Mouse (Mus musculus): ENCODE results near the gene Hes1. TPM values are rescaled to one million over a fixed set of nuclear protein-coding genes. Genes with fewer than 3 reads are reported as not detected.

Hes1 gene
- 89.1 and 93.9 TPM in 2 replicates for polyA plus RNA-seq (2015; fragmentation: Nextera tagmentation; extraction: Ambion mirVana)

DNA sequence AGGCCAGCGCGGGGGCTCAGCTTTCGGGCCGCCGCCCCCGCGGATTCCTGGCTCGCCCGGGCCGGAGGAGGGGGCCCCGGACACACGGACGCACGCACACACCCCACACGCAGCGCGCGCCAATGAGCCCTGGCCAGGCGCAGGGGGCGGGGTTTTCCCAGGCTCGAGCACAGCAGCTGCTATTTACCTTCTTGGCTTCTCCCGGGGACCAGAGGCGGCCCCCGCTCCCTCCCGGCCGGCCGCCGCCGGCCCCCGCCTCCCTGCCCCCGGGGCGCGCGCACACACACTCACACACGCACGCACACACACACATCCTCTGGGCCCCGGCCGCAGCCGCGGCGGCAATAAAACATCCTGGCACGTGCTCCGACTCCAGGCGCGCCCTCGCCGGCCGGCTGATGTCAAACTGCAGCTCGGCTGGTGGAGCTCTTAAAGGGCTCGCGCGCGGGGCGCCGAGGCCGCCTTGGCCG is at the start of gene Hes1:
Hes1 (plus strand) TSS at position 401 of the 470 bp plus-strand sequence.
- peak within 1 kb of the TSS; percentile 98 for H3K27ac ChIP-seq (ENCODE audit: low read length)
- H3K4me1 ChIP-seq (ENCODE audit: insufficient read depth, low read depth, low read length) = peaks cover 10% of the 10 kb centered on the region; the same call in 1 of the 2 replicates
- peak within 1 kb of the TSS; percentile 80 for H3K4me3 ChIP-seq (ENCODE audit: low read depth, low read length)
- no peaks in the 10 kb centered on the region for H3K36me3 ChIP-seq (ENCODE audit: insufficient read depth, low read length)
- 0% methylated on average over 22 of the region's 57 CpGs for WGBS
- no peaks in the 10 kb centered on the region for H3K27me3 ChIP-seq (replicated peaks; ENCODE audit: insufficient read depth, low read length)
- peak within 1 kb of the TSS; percentile 95 for H3K4me2 ChIP-seq (replicated peaks; ENCODE audit: low read depth, low read length)
- H3K9ac ChIP-seq (replicated peaks; ENCODE audit: low read depth) = peak within 1 kb of the TSS; percentile 82
- no peaks in the 10 kb centered on the region for H3K9me3 ChIP-seq (ENCODE audit: low read length)
- no peak; the same call in none of the 2 replicates for TF ChIP-seq CTCF (IDR thresholded peaks at IDR 0.05)
- TF ChIP-seq EP300 (IDR thresholded peaks at IDR 0.05) = peak; percentile 40; the same call in 1 of the 2 replicates
- ATAC-seq (peak; percentile 79), DNase-seq (ENCODE audit: low spot score) (peak; percentile 98)

DNA sequence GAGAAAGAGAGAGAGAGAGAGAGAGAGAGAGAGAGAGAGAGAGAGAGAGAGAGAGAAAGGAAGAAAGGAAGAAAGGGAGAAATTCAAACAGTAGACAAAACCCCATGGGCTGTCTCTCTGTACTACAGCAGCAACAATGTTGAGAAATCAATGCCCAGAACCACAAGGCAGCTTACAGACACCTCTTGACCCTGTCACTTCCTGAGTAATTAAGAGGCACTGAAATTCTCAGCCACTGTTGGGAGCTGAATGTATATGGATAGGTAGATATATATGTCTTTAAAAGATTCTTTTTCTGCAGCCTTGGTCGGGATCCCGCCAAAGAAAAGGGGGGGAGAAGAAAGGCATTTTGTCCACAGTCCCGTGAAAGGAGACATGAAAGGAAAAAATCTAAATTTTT is 48.1 kb upstream of the Hes1 start:
- H3K36me3 ChIP-seq (ENCODE audit: insufficient read depth, low read length) = no peaks in the 10 kb centered on the region
- ATAC-seq (no peak), DNase-seq (ENCODE audit: low spot score) (peak; percentile 52)
- no peak overlapping the region for H3K9ac ChIP-seq (replicated peaks; ENCODE audit: low read depth)
- WGBS = 15% methylated on average over 3 of the region's 3 CpGs
- no peaks in the 10 kb centered on the region for H3K27me3 ChIP-seq (replicated peaks; ENCODE audit: insufficient read depth, low read length)
- no peaks in the 10 kb centered on the region for H3K9me3 ChIP-seq (ENCODE audit: low read length)
- no peak overlapping the region for H3K4me2 ChIP-seq (replicated peaks; ENCODE audit: low read depth, low read length)
- no peak overlapping the region for H3K27ac ChIP-seq (ENCODE audit: low read length)
- no peaks in the 10 kb centered on the region for H3K4me1 ChIP-seq (ENCODE audit: insufficient read depth, low read depth, low read length)
- TF ChIP-seq CTCF (IDR thresholded peaks at IDR 0.05) = no peak
- TF ChIP-seq EP300 (IDR thresholded peaks at IDR 0.05) = no peak
- no peak overlapping the region for H3K4me3 ChIP-seq (ENCODE audit: low read depth, low read length)

DNA sequence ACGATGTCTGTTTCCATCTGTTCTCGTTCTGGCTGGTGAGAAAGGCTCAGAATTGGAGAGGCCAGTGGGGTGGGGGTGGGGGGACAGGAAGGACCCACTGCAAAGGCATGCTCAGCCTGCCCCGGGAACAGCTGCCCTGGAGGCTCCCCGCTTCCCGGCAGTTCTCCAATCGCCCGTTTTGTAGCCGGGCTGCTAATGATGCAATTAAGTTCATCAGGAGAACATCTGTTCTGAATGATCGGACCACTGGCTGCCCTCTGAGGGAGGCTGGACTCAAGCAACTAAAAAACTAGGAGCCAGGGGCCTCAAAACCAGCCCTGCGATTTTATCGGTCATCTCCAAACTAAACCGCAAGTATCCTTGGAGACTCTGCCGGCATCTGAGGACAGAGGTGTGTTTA is 44.1 kb upstream of the Hes1 start:
- Histone ChIP-seq H3K4me3 (ENCODE audit: low read depth, low read length) (no peak overlapping the region), H3K9ac (replicated peaks; ENCODE audit: low read depth) (no peak overlapping the region), H3K9me3 (ENCODE audit: low read length) (no peaks in the 10 kb centered on the region), H3K4me1 (ENCODE audit: insufficient read depth, low read depth, low read length) (no peaks in the 10 kb centered on the region), H3K27me3 (replicated peaks; ENCODE audit: insufficient read depth, low read length) (no peaks in the 10 kb centered on the region), H3K27ac (ENCODE audit: low read length) (no peak overlapping the region), H3K36me3 (ENCODE audit: insufficient read depth, low read length) (no peaks in the 10 kb centered on the region), H3K4me2 (replicated peaks; ENCODE audit: low read depth, low read length) (no peak overlapping the region)
- no peak for ATAC-seq
- TF ChIP-seq CTCF (IDR thresholded peaks at IDR 0.05) (no peak), EP300 (IDR thresholded peaks at IDR 0.05) (no peak)
- WGBS = 33% methylated on average over 13 of the region's 13 CpGs
- DNase-seq (ENCODE audit: low spot score) = no peak

DNA sequence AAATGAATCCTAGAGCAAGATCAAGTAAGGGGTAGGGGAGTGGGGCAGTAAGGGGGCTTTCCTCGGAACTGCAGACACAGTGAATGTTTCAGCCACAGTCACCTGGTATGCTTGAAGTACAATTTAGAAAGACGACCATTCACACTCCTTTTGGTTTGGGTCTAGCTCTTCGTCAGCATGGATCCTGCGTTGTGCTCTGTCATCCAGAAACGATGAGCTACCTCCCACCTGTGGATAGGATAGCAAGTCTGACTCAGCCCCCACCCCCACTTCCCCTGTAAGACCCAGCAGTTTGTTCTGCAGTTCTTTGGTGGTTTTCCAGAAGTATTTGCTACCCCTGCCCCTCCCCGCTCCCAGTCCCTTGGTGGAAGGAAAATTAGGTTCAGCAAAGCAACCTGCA is 41.8 kb upstream of the Hes1 start:
- Histone ChIP-seq H3K27ac (ENCODE audit: low read length) (no peak overlapping the region), H3K4me2 (replicated peaks; ENCODE audit: low read depth, low read length) (no peak overlapping the region), H3K4me3 (ENCODE audit: low read depth, low read length) (no peak overlapping the region), H3K9me3 (ENCODE audit: low read length) (no peaks in the 10 kb centered on the region), H3K27me3 (replicated peaks; ENCODE audit: insufficient read depth, low read length) (no peaks in the 10 kb centered on the region), H3K4me1 (ENCODE audit: insufficient read depth, low read depth, low read length) (no peaks in the 10 kb centered on the region), H3K9ac (replicated peaks; ENCODE audit: low read depth) (no peak overlapping the region), H3K36me3 (ENCODE audit: insufficient read depth, low read length) (no peaks in the 10 kb centered on the region)
- ATAC-seq (no peak), DNase-seq (ENCODE audit: low spot score) (no peak)
- TF ChIP-seq CTCF (IDR thresholded peaks at IDR 0.05) = no peak
- no peak for TF ChIP-seq EP300 (IDR thresholded peaks at IDR 0.05)
- WGBS = 77% methylated on average over 6 of the region's 6 CpGs

DNA sequence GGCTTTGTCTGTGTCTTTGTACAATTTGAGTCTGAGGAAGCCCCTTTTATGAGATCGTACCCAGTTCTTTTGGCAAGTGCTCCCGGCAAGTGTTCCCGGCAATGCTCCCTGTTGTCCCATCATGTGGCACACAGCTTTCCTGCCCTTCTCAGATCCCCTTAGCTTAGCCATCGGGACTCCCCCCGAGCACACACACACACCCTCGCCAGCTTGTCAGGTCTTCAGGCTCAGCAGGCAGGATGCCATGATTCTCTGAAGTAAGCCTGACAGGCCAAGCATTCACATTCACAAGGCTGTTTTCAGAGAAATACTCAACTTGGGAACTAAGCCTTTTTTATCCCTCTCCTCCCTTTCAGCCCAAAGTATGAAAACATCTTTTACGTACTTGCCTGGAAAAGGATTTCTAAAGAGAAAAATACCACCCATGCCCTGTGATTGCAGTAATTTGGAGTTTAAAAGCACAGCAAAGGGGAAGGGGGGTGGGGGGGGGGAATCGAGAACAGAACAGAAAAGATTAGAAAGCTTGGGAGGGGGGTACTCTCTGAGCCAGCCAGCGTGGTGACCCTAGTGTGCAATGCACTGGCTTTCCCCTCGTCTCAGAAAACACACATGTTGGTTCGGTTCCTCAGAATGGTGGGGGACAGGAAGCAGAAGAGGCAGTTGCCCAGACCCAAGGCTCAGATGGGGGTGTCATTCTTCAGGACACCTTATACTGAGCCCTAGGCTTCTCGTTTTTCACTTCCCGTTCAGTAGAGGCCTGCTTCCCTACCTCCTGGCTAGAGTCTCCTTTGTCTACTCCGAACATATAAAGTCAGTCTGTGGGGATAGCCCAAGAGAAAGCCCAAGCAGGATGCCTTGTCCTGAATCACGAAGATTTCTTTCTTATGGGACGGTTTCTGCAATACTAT is 41.0 kb upstream of the Hes1 start:
- H3K9me3 ChIP-seq (ENCODE audit: low read length) = no peaks in the 10 kb centered on the region
- H3K4me3 ChIP-seq (ENCODE audit: low read depth, low read length) = no peak overlapping the region
- H3K27ac ChIP-seq (ENCODE audit: low read length) = no peak overlapping the region
- ATAC-seq (no peak), DNase-seq (ENCODE audit: low spot score) (no peak)
- no peaks in the 10 kb centered on the region for H3K27me3 ChIP-seq (replicated peaks; ENCODE audit: insufficient read depth, low read length)
- 73% methylated on average over 16 of the region's 16 CpGs for WGBS
- H3K9ac ChIP-seq (replicated peaks; ENCODE audit: low read depth) = no peak overlapping the region
- no peaks in the 10 kb centered on the region for H3K4me1 ChIP-seq (ENCODE audit: insufficient read depth, low read depth, low read length)
- H3K4me2 ChIP-seq (replicated peaks; ENCODE audit: low read depth, low read length) = no peak overlapping the region
- H3K36me3 ChIP-seq (ENCODE audit: insufficient read depth, low read length) = no peaks in the 10 kb centered on the region
- no peak for TF ChIP-seq EP300 (IDR thresholded peaks at IDR 0.05)
- no peak for TF ChIP-seq CTCF (IDR thresholded peaks at IDR 0.05)

DNA sequence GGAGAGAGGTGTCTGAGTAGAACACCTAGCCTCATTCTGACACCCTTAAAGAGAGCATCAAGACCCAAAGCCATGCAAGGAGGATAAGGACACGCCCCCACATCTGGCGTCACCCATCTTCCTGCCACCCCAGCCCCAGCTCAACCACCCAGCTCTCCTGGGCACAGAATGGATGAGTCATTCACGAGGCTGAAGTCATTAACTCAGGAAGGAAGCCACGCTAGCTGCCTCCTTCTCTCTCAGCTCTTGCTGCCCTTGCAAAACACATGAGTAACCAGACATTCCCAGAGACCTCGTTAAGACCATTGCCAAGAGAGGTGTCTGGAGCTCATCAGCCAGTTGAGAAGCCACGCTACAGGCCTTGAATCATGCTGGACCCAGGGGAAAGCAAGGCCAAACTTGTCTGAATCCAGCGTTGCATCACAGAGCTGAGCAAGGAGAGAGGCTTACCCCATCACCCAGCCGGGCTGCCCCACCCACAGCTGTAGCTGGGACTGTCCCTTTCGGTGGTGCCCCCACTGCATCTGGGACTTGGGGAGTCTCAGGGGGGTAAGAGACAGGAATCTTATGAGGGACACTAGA is 39.4 kb upstream of the Hes1 start:
- Histone ChIP-seq H3K9ac (replicated peaks; ENCODE audit: low read depth) (no peak overlapping the region), H3K36me3 (ENCODE audit: insufficient read depth, low read length) (no peaks in the 10 kb centered on the region), H3K4me3 (ENCODE audit: low read depth, low read length) (no peak overlapping the region), H3K27ac (ENCODE audit: low read length) (no peak overlapping the region), H3K4me1 (ENCODE audit: insufficient read depth, low read depth, low read length) (no peaks in the 10 kb centered on the region), H3K4me2 (replicated peaks; ENCODE audit: low read depth, low read length) (no peak overlapping the region), H3K9me3 (ENCODE audit: low read length) (no peaks in the 10 kb centered on the region), H3K27me3 (replicated peaks; ENCODE audit: insufficient read depth, low read length) (no peaks in the 10 kb centered on the region)
- 34% methylated on average over 9 of the region's 9 CpGs for WGBS
- ATAC-seq (peak; percentile 86), DNase-seq (ENCODE audit: low spot score) (peak; percentile 87)
- TF ChIP-seq EP300 (IDR thresholded peaks at IDR 0.05) = no peak
- TF ChIP-seq CTCF (IDR thresholded peaks at IDR 0.05) = no peak
